Mouse (Mus musculus) C2C12 (cell line): ENCODE measurements around the gene Ptprn2.

Experiments
- CTCF ChIP-seq: IDR thresholded peaks from one replicate; pipeline ENCODE4 v1.5.1; 2011; ENCODE audit not compliant: control insufficient read depth, insufficient read depth, insufficient read length
- MAX ChIP-seq: IDR thresholded peaks from one replicate; pipeline ENCODE4 v1.6.1; 2011; ENCODE audit warnings: mild to moderate bottlenecking, control low read depth
- USF1 ChIP-seq: IDR thresholded peaks from one replicate; pipeline ENCODE4 v1.6.1; 2011; ENCODE audit warnings: low read depth, mild to moderate bottlenecking, control low read depth, moderate library complexity

DNA sequence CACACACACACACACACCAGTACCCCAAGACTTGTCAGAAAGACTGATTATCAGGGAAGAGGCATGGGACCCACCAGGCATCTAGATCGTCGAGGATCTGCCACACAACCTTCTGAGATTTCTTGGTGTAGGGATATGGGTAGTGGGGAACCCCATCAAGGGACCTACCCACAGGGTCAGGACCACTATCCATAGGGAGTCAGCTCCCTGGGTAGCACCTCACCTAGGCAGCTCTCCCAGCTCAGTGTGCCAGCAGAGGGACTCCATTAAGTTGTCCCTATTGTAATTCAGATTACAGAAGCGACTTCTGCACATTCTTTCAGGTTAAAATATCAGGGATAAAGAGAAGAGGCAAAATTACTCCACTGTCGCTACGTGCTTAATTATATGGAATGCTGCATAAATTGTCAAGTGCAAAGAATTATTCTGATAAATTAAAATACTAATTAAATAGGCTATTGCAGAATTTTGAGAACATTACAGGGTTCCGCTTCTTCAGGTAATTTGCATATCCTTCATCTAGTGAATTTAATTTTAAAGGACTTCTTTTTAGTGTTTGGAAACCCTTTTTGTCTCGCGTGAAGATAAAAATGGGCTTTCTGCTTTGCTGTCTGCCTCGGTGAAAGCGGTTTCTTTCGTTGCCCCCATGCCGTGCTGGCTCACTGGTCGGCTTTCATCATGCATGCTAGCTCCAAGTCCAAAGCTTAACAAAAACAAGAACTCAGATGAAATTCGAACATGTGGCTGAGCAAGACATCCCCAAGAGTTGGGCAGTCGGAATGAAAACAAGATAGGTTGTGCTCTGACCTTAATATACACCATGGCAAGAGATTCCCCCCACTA, 531.5 kb downstream of the Ptprn2 start:
- TF ChIP-seq USF1 (no peak), CTCF (no peak), MAX (no peak)
